Comparison of ENCODE assay signal across 8 mouse cellular contexts in the genomic region with DNA sequence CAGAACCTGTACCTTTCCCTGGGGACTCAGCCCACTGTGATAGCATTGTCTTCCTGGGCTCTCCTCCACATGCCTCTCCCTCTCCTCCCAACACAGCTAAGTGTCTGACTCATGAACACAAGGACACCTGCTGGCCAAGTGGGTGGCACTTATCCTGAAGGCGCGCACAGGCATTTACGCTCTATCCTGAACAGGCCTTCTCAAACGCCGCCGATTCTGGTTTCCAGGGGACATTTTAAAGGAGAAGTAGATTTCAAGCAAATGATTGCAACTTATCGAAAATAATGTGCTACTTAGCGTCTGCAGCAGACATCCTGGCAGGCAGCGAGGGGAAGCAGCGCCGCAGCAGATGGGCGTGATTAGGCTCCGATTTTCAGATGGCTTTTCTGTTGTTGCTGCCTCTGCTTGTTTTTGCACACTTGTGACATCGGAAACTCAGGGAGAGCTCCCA.
DNase-seq lines count a peak whose midpoint lies in the region; ATAC-seq lines count a peak whose summit lies in the region.

No protein-coding gene starts in this region.

- intact Hi-C loops in left cerebral cortex, postnatal 25 days (cut with DNase I) = no loop called here

- H3K4me3 ChIP-seq in heart, embryonic 10.5 days = no peak overlapping the region
- H3K4me3 ChIP-seq in forebrain, embryonic 16.5 days (replicated peaks; ENCODE audit: low read length) = peak overlapping the region; percentile 18

- H3K4me2 ChIP-seq in forebrain, embryonic 16.5 days (ENCODE audit: low read length) = peak overlapping the region; percentile 47

- peak overlapping the region; percentile 16 for H3K9ac ChIP-seq in forebrain, embryonic 16.5 days (replicated peaks; ENCODE audit: low read depth, low read length)

- H3K9me3 ChIP-seq in heart, embryonic 10.5 days = no peaks in the 10 kb centered on the region
- no peaks in the 10 kb centered on the region for H3K9me3 ChIP-seq in forebrain, embryonic 16.5 days (ENCODE audit: control insufficient read depth, low read length)

- H3K27me3 ChIP-seq in heart, embryonic 10.5 days (ENCODE audit: insufficient read depth, poor library complexity, severe bottlenecking) = no peaks in the 10 kb centered on the region
- H3K27me3 ChIP-seq in forebrain, embryonic 16.5 days (replicated peaks; ENCODE audit: control insufficient read depth, insufficient read depth, low read length) = no peaks in the 10 kb centered on the region

- H3K36me3 ChIP-seq in heart, embryonic 10.5 days = no peaks in the 10 kb centered on the region
- no peaks in the 10 kb centered on the region for H3K36me3 ChIP-seq in forebrain, embryonic 16.5 days (ENCODE audit: control insufficient read depth, insufficient read depth)

- peaks cover 45% of the 10 kb centered on the region for H3K4me1 ChIP-seq in heart, embryonic 10.5 days
- peaks cover 65% of the 10 kb centered on the region for H3K4me1 ChIP-seq in forebrain, embryonic 16.5 days (replicated peaks; ENCODE audit: control insufficient read depth, insufficient read depth, low read length)

- WGBS in heart, embryonic 10.5 days = 58% methylated on average over 14 of the region's 14 CpGs
- WGBS in forebrain, embryonic 16.5 days = 19% methylated on average over 14 of the region's 14 CpGs

- peak overlapping the region; percentile 30; the same call in 1 of the 2 replicates for H3K27ac ChIP-seq in heart, embryonic 10.5 days
- H3K27ac ChIP-seq in forebrain, embryonic 16.5 days (ENCODE audit: low read length) = peak overlapping the region; percentile 85

- peak; percentile 47 for ATAC-seq in forebrain, embryonic 16.5 days

- no peak for DNase-seq in heart, embryonic 10.5 days (ENCODE audit: low spot score)
- DNase-seq in heart, postnatal 4 days = no peak
- peak; percentile 28 for DNase-seq in cerebellum, adult 11 months
- DNase-seq in left cerebral cortex, postnatal 25 days (ENCODE audit: low spot score in 2 of 2) = peak; percentile 69 to 84
- peak; percentile 37 for DNase-seq in right cerebral cortex, postnatal 14 days
- DNase-seq in kidney, adult 8-10 months = no peak
- DNase-seq in B cell, adult 2 months = no peak

Comparison
In these comparisons a context has a peak if more than half of its experiments do, and no peak if none do; other contexts are left out.
1. DNase-seq: peak in cerebellum, adult 11 months (single experiment), left cerebral cortex, postnatal 25 days (2 of 2) and right cerebral cortex, postnatal 14 days (single experiment); none in heart, embryonic 10.5 days (single experiment), heart, postnatal 4 days (single experiment), kidney, adult 8-10 months (0 of 2) and B cell, adult 2 months (0 of 2).